Mouse (Mus musculus) right cerebral cortex, postnatal 4 days (tissue): ENCODE results near the gene Olfr97.
"Not testable (repeated sequence)": the region's sequence is repeated elsewhere in the genome, so short reads cannot be mapped to it uniquely, and the experiment has no call there.

Experiments used
- DNase-seq: peaks from one replicate; pipeline ENCODE4 v3.0.0-alpha.2; 2022

Gene Olfr97

GRCm38 (mm10) chr17:37237230-37237629, at the start of gene Olfr97:
Olfr97 (minus strand) TSS chr17:37237330.
- DNase-seq: not testable (repeated sequence)

GRCm38 (mm10) chr17:37283360-37283759, 46.2 kb upstream of the Olfr97 start, which contains the start of gene Olfr99:
Olfr99 (minus strand) TSS chr17:37283460.
- no peak for DNase-seq

- DNase-seq: no peak
Observed at GRCm38 (mm10) chr17:37280331-37280730, 43.2 kb upstream of the Olfr97 start.

GRCm38 (mm10) chr17:37276573-37276972, 39.4 kb upstream of the Olfr97 start:
- no peak for DNase-seq

GRCm38 (mm10) chr17:37275626-37276248, 38.6 kb upstream of the Olfr97 start:
- DNase-seq: no peak

- no peak for DNase-seq
Observed at GRCm38 (mm10) chr17:37270702-37271092, 33.6 kb upstream of the Olfr97 start.

GRCm38 (mm10) chr17:37270058-37270701, 33.0 kb upstream of the Olfr97 start, which contains the start of gene H2-M3:
H2-M3 (plus strand) TSS chr17:37270220.
- DNase-seq: peak; percentile 89

GRCm38 (mm10) chr17:37263626-37264025, 26.5 kb upstream of the Olfr97 start, which contains the start of gene Olfr98:
Olfr98 (minus strand) TSS chr17:37263749.
- no peak for DNase-seq

GRCm38 (mm10) chr17:37250544-37250943, 13.4 kb upstream of the Olfr97 start:
- no peak for DNase-seq

GRCm38 (mm10) chr17:37249460-37249859, 12.3 kb upstream of the Olfr97 start:
- no peak for DNase-seq

GRCm38 (mm10) chr17:37246715-37247114, 9.6 kb upstream of the Olfr97 start:
- peak; percentile 7 for DNase-seq

GRCm38 (mm10) chr17:37242198-37242597, 5.1 kb upstream of the Olfr97 start:
- no peak for DNase-seq

GRCm38 (mm10) chr17:37221879-37222278, 15.3 kb downstream of the Olfr97 start:
- no peak for DNase-seq

GRCm38 (mm10) chr17:37219846-37220245, 17.3 kb downstream of the Olfr97 start, which contains the start of gene Olfr96:
Olfr96 (plus strand) TSS chr17:37220146.
- no peak for DNase-seq

- DNase-seq: no peak
Observed at GRCm38 (mm10) chr17:37218486-37218885, 18.6 kb downstream of the Olfr97 start.

GRCm38 (mm10) chr17:37213018-37213417, 24.1 kb downstream of the Olfr97 start, which contains the start of gene Olfr95:
Olfr95 (minus strand) TSS chr17:37213118.
- no peak for DNase-seq

GRCm38 (mm10) chr17:37210884-37211768, 26.0 kb downstream of the Olfr97 start:
- DNase-seq: peak; percentile 11

- no peak for DNase-seq
Observed at GRCm38 (mm10) chr17:37203917-37204236, 33.3 kb downstream of the Olfr97 start.

- DNase-seq: peak; percentile 83
Observed at GRCm38 (mm10) chr17:37203206-37203916, 33.8 kb downstream of the Olfr97 start.

GRCm38 (mm10) chr17:37200894-37201293, 36.2 kb downstream of the Olfr97 start, which contains the start of gene Olfr94:
Olfr94 (minus strand) TSS chr17:37200994.
- no peak for DNase-seq

- peak; percentile 50 for DNase-seq
Observed at GRCm38 (mm10) chr17:37196845-37197724, 40.0 kb downstream of the Olfr97 start.
